Mouse (Mus musculus) hindbrain, embryonic 10.5 days (tissue): Measurements from ENCODE around the gene Wdr44. TPM values are rescaled to one million over a fixed set of nuclear protein-coding genes. Genes with fewer than 3 reads are reported as not detected.
"Not testable (repeated sequence)": the region's sequence is repeated elsewhere in the genome, so short reads cannot be mapped to it uniquely, and the experiment has no call there.

Experiments
- DNase-seq: peaks from one replicate; pipeline ENCODE4 v3.0.0-alpha.2; 2017; ENCODE audit warnings: low spot score
- H3K27ac ChIP-seq: fragments of 300-500 bp; sonication (generic); 2 replicates; pipeline ENCODE4 v1.5.1; 2016; ENCODE audit warnings: mild to moderate bottlenecking, moderate library complexity
- H3K27me3 ChIP-seq: fragments of 300-500 bp; sonication (generic); 2 replicates; pipeline ENCODE4 v1.6.1; 2016; ENCODE audit warnings: mild to moderate bottlenecking; ENCODE audit not compliant: poor library complexity, insufficient read depth, severe bottlenecking
- H3K36me3 ChIP-seq: fragments of 300-500 bp; sonication (generic); 2 replicates; pipeline ENCODE4 v1.6.1; 2016; ENCODE audit warnings: mild to moderate bottlenecking, moderate library complexity
- H3K4me1 ChIP-seq: fragments of 300-500 bp; sonication (generic); replicated peaks from 2 replicates; pipeline ENCODE4 v1.6.1; 2016; ENCODE audit warnings: mild to moderate bottlenecking
- H3K4me3 ChIP-seq: fragments of 300-500 bp; sonication (generic); 2 replicates; pipeline ENCODE4 v1.5.1; 2016; ENCODE audit warnings: mild to moderate bottlenecking, moderate library complexity
- H3K9me3 ChIP-seq: fragments of 300-500 bp; sonication (generic); 2 replicates; pipeline ENCODE4 v1.6.1; 2016; ENCODE audit warnings: mild to moderate bottlenecking, moderate library complexity
- WGBS: fragments of 180-500 bp; shearing (Covaris S2); methylation state at CpG from one replicate; pipeline ENCODE4 v1.1.7; 2016; 5-methylcytosine and 5-hydroxymethylcytosine counted together
- polyA plus RNA-seq: library from polyadenylated mRNA; unstranded; fragments of >200 nt; fragmentation: Nextera tagmentation; extraction: Ambion mirVana; gene quantifications from 2 replicates; pipeline ENCODE4 v1.2.1, GENCODE M21; 2016

The Wdr44 gene
- polyA plus RNA-seq, 1 experiment from 2014 or later = 5.4 TPM

- 71% methylated on average over 1 of the region's 1 CpGs for WGBS
- Histone ChIP-seq H3K4me3 (no peak overlapping the region), H3K36me3 (no peaks in the 10 kb centered on the region), H3K9me3 (no peaks in the 10 kb centered on the region), H3K27ac (no peak overlapping the region), H3K4me1 (no peaks in the 10 kb centered on the region), H3K27me3 (no peaks in the 10 kb centered on the region)
- DNase-seq = no peak
Observed at GRCm38 (mm10) chrX:23717247-23717646, 24.4 kb downstream of the Wdr44 start.

GRCm38 (mm10) chrX:23727463-23727862 is 34.6 kb downstream of the Wdr44 start:
- H3K4me3 ChIP-seq = no peak overlapping the region
- WGBS = 87% methylated on average over 1 of the region's 1 CpGs

GRCm38 (mm10) chrX:23754671-23755070 is 61.8 kb downstream of the Wdr44 start:
- no peak for DNase-seq
- no peak overlapping the region for H3K27ac ChIP-seq
- H3K9me3 ChIP-seq = no peaks in the 10 kb centered on the region
- no peak overlapping the region for H3K4me3 ChIP-seq
- no peaks in the 10 kb centered on the region for H3K4me1 ChIP-seq
- H3K27me3 ChIP-seq = no peaks in the 10 kb centered on the region
- no peaks in the 10 kb centered on the region for H3K36me3 ChIP-seq
- WGBS = 62% methylated on average over 1 of the region's 1 CpGs

More at GRCm38 (mm10) chrX:23727463-23727862, 34.6 kb downstream of the Wdr44 start:
- no peak for DNase-seq
- no peaks in the 10 kb centered on the region for H3K4me1 ChIP-seq
- H3K27ac ChIP-seq = no peak overlapping the region
- H3K36me3 ChIP-seq = no peaks in the 10 kb centered on the region
- H3K9me3 ChIP-seq = no peaks in the 10 kb centered on the region
- H3K27me3 ChIP-seq = no peaks in the 10 kb centered on the region

- Histone ChIP-seq H3K27ac (no peak overlapping the region), H3K9me3 (no peaks in the 10 kb centered on the region), H3K27me3 (no peaks in the 10 kb centered on the region), H3K4me3 (no peak overlapping the region), H3K36me3 (no peaks in the 10 kb centered on the region), H3K4me1 (no peaks in the 10 kb centered on the region)
- 77% methylated on average over 1 of the region's 1 CpGs for WGBS
- DNase-seq = no peak
Observed at GRCm38 (mm10) chrX:23767849-23768248, 75.0 kb downstream of the Wdr44 start.

GRCm38 (mm10) chrX:23807125-23807524 is 114.3 kb downstream of the Wdr44 start:
- Histone ChIP-seq H3K27ac (no peak overlapping the region), H3K36me3 (no peaks in the 10 kb centered on the region), H3K27me3 (no peaks in the 10 kb centered on the region), H3K4me3 (no peak overlapping the region), H3K4me1 (no peaks in the 10 kb centered on the region), H3K9me3 (no peaks in the 10 kb centered on the region; the same call in 1 of the 2 replicates)
- DNase-seq = no peak
- WGBS = 87% methylated on average over 3 of the region's 3 CpGs

GRCm38 (mm10) chrX:23810365-23810764 is 117.5 kb downstream of the Wdr44 start:
- DNase-seq = no peak
- WGBS = 85% methylated on average over 2 of the region's 2 CpGs
- H3K4me1 ChIP-seq = no peaks in the 10 kb centered on the region

GRCm38 (mm10) chrX:23813287-23813686 is 120.4 kb downstream of the Wdr44 start:
- H3K4me1 ChIP-seq, H3K4me3 ChIP-seq, H3K36me3 ChIP-seq, DNase-seq, H3K9me3 ChIP-seq, H3K27me3 ChIP-seq, H3K27ac ChIP-seq: not testable (repeated sequence)
- WGBS = 67% methylated on average over 1 of the region's 1 CpGs

More at GRCm38 (mm10) chrX:23810365-23810764, 117.5 kb downstream of the Wdr44 start:
- Histone ChIP-seq H3K9me3 (peaks cover 2% of the 10 kb centered on the region; the same call in 1 of the 2 replicates), H3K36me3 (no peaks in the 10 kb centered on the region), H3K27ac (no peak overlapping the region), H3K4me3 (no peak overlapping the region), H3K27me3 (no peaks in the 10 kb centered on the region)

- not testable (repeated sequence) for H3K27me3 ChIP-seq, H3K27ac ChIP-seq, H3K4me3 ChIP-seq, H3K4me1 ChIP-seq, H3K9me3 ChIP-seq, DNase-seq, H3K36me3 ChIP-seq
- WGBS = 90% methylated on average over 6 of the region's 6 CpGs
Observed at GRCm38 (mm10) chrX:23822885-23823284, 130.0 kb downstream of the Wdr44 start.

GRCm38 (mm10) chrX:23823398-23824023 is 130.7 kb downstream of the Wdr44 start:
- no peak for DNase-seq
- peaks cover 3% of the 10 kb centered on the region; the same call in 1 of the 2 replicates for H3K9me3 ChIP-seq
- no peaks in the 10 kb centered on the region for H3K27me3 ChIP-seq
- WGBS = 70% methylated on average over 19 of the region's 19 CpGs
- no peak overlapping the region for H3K27ac ChIP-seq
- no peak overlapping the region for H3K4me3 ChIP-seq
- no peaks in the 10 kb centered on the region for H3K36me3 ChIP-seq
- H3K4me1 ChIP-seq = no peaks in the 10 kb centered on the region

GRCm38 (mm10) chrX:23833784-23834183 is 140.9 kb downstream of the Wdr44 start:
- not testable (repeated sequence) for H3K4me1 ChIP-seq, DNase-seq, H3K9me3 ChIP-seq, H3K27ac ChIP-seq, H3K4me3 ChIP-seq, H3K36me3 ChIP-seq, H3K27me3 ChIP-seq
- 91% methylated on average over 11 of the region's 11 CpGs for WGBS

GRCm38 (mm10) chrX:23840921-23841320 is 148.1 kb downstream of the Wdr44 start:
- H3K4me3 ChIP-seq = no peak overlapping the region
- 83% methylated on average over 1 of the region's 1 CpGs for WGBS
- no peak for DNase-seq
- no peaks in the 10 kb centered on the region for H3K27me3 ChIP-seq
- H3K9me3 ChIP-seq = no peaks in the 10 kb centered on the region
- H3K27ac ChIP-seq = no peak overlapping the region
- no peaks in the 10 kb centered on the region for H3K4me1 ChIP-seq
- no peaks in the 10 kb centered on the region for H3K36me3 ChIP-seq
